Mouse (Mus musculus): Measurements from ENCODE around the gene Olfr393. TPM values are rescaled to one million over a fixed set of nuclear protein-coding genes. Genes with fewer than 3 reads are reported as not detected.

Olfr393 gene
- polyA plus RNA-seq (2017; shearing (Covaris generic)): not detected

DNA sequence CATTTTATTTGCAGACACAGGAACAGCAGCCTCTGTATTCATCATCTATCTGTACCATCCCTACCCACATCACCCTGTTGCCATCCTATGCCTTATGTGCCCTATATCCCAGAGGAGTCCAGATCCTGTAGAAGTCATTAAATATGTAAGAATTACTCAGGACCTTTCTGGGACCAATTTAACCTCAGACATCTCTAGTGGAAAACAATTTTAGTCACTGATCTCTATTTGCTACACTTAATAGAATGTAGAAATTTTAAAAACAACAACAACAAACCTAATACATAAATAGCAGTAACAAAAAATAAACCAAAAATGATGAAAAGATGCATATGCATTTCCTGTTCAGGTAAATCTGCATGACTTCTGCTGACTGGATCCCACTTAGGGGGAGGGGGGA, at the start of gene Olfr393:
Olfr393 (minus strand) TSS at position 101 of the 400 bp plus-strand sequence.

DNA sequence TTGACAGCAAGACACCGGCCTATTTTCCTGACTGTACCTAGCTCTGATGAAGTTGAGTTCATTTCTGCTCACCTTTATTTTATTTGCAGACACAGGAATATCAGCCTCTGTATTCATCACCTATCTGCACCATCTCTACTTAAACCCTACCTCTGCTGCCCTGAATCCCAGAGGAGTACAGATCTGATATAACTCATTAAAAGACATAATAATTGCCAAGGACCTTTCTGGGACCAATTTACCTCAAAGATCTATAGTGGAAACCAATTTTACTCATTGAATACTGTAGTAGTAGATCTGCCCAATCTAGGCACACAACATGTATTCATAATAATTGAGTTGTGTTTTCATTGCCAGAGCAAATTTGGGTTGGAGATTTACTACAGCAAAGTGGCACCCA, 39.4 kb upstream of the Olfr393 start, which contains the start of gene Olfr394:
Olfr394 (minus strand) TSS at position 101 of the 400 bp plus-strand sequence.

GRCm38 (mm10) chr11:73816949-73817348, 34.3 kb downstream of the Olfr393 start, which contains the start of gene Olfr392:
Gene Olfr392, minus strand, starts transcription at chr11:73817049.

GRCm38 (mm10) chr11:73802952-73803351, 48.3 kb downstream of the Olfr393 start, which contains the start of gene Olfr391-ps:
Gene Olfr391-ps, minus strand, starts transcription at chr11:73803052.

Other genes with a start within 250 kb of the Olfr393 start
- not detected for gene Zfp735, start 162.7 kb downstream of the Olfr393 start, polyA plus RNA-seq (2017; shearing (Covaris generic))
- not detected for gene Olfr389, start 70.7 kb downstream of the Olfr393 start, polyA plus RNA-seq (2017; shearing (Covaris generic))
- gene Olfr390, start 68.5 kb downstream of the Olfr393 start, polyA plus RNA-seq (2017; shearing (Covaris generic)): not detected
- not detected for gene Olfr391-ps, start 48.4 kb downstream of the Olfr393 start, polyA plus RNA-seq (2017; shearing (Covaris generic))
- gene Olfr392, start 34.4 kb downstream of the Olfr393 start, polyA plus RNA-seq (2017; shearing (Covaris generic)): not detected
- not detected for gene Olfr394, start 39.3 kb upstream of the Olfr393 start, polyA plus RNA-seq (2017; shearing (Covaris generic))
- gene Olfr395, start 57.8 kb upstream of the Olfr393 start, polyA plus RNA-seq (2017; shearing (Covaris generic)): not detected
- not detected for gene Olfr23, start 85.2 kb upstream of the Olfr393 start, polyA plus RNA-seq (2017; shearing (Covaris generic))
- gene Olfr397, start 109.4 kb upstream of the Olfr393 start, polyA plus RNA-seq (2017; shearing (Covaris generic)): not detected
- gene Olfr398, start 139.0 kb upstream of the Olfr393 start, polyA plus RNA-seq (2017; shearing (Covaris generic)): not detected
- gene Olfr139, start 205.1 kb upstream of the Olfr393 start, polyA plus RNA-seq (2017; shearing (Covaris generic)): not detected
- gene Olfr399, start 205.2 kb upstream of the Olfr393 start, polyA plus RNA-seq (2017; shearing (Covaris generic)): not detected
- gene Zfp616, start 218.5 kb upstream of the Olfr393 start, polyA plus RNA-seq (2017; shearing (Covaris generic)): not detected